12 mouse cellular contexts compared by ENCODE assay signal in the genomic region with DNA sequence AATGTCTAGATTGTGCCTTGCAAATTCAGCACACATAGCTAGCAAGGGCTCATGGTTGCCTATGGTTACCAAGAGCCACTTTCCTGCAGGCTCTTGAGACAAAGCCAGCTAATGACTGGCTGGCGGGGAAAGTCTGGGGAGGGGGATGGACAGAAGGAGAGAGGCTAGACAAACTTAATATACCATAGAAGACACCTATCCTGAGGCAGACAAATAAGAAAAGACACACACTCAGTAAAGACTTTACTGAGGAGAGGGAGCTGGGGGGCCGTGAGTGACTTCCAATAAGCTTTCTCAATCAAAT.
DNase-seq lines count a peak whose midpoint lies in the region; ATAC-seq and TF ChIP-seq lines count a peak whose summit lies in the region.
"Had no signal": no experiment of that assay in that cellular context is flagged by ENCODE, and none has a peak within 500 bp of the region (broad histone marks: within the 10 kb centered on the region; RNA-seq: fewer than 3 reads in every experiment).

No protein-coding gene starts in this region.

- H3K27ac ChIP-seq in heart, adult 2 months: no peak overlapping the region
- H3K27ac ChIP-seq in forebrain, embryonic 12.5 days: peak overlapping the region; percentile 91
- H3K27ac ChIP-seq in hindbrain, postnatal 0 days: peak overlapping the region; percentile 75
- peak overlapping the region; percentile 80; the same call in 1 of the 2 replicates for H3K27ac ChIP-seq in neural tube, embryonic 14.5 days (ENCODE audit: low read depth, low read length)
- H3K27ac ChIP-seq in gastrocnemius, adult 2 months: no peak overlapping the region
- H3K27ac ChIP-seq: embryonic facial prominence, embryonic 13.5 days had no signal

- H3K4me3 ChIP-seq in heart, adult 2 months: no peak overlapping the region
- H3K4me3 ChIP-seq in forebrain, embryonic 12.5 days (replicated peaks): no peak overlapping the region
- H3K4me3 ChIP-seq in hindbrain, postnatal 0 days (ENCODE audit: low read length): no peak overlapping the region
- H3K4me3 ChIP-seq in neural tube, embryonic 14.5 days (ENCODE audit: low read depth, low read length): no peak overlapping the region
- no peak overlapping the region for H3K4me3 ChIP-seq in gastrocnemius, adult 2 months
- H3K4me3 ChIP-seq: embryonic facial prominence, embryonic 13.5 days had no signal

- H3K36me3 ChIP-seq in heart, adult 2 months (ENCODE audit: control insufficient read depth, insufficient read depth, low read length): no peaks in the 10 kb centered on the region
- no peaks in the 10 kb centered on the region for H3K36me3 ChIP-seq in forebrain, embryonic 12.5 days (replicated peaks)
- no peaks in the 10 kb centered on the region for H3K36me3 ChIP-seq in hindbrain, postnatal 0 days (ENCODE audit: insufficient read depth, low read length)
- H3K36me3 ChIP-seq in neural tube, embryonic 14.5 days (ENCODE audit: control insufficient read depth, insufficient read depth, low read length): no peaks in the 10 kb centered on the region
- H3K36me3 ChIP-seq: embryonic facial prominence, embryonic 13.5 days; G1E had no signal

- H3K4me1 ChIP-seq in heart, adult 2 months (ENCODE audit: control insufficient read depth, insufficient read depth, low read length): no peaks in the 10 kb centered on the region
- peaks cover 21% of the 10 kb centered on the region for H3K4me1 ChIP-seq in forebrain, embryonic 12.5 days
- peaks cover 8% of the 10 kb centered on the region for H3K4me1 ChIP-seq in hindbrain, postnatal 0 days (ENCODE audit: insufficient read depth, low read length)
- peaks cover 8% of the 10 kb centered on the region for H3K4me1 ChIP-seq in neural tube, embryonic 14.5 days (ENCODE audit: control insufficient read depth, insufficient read depth, low read length)

- intact Hi-C loops in heart, adult 2 months (cut with DNase I): no loop called here
- intact Hi-C loops in gastrocnemius, adult 2 months (cut with DNase I): no loop called here

- 96% methylated on average over 2 of the region's 2 CpGs for WGBS in heart, adult 2 months
- WGBS in forebrain, embryonic 12.5 days: 9% methylated on average over 2 of the region's 2 CpGs
- WGBS in hindbrain, postnatal 0 days: 18% methylated on average over 2 of the region's 2 CpGs
- 18% methylated on average over 2 of the region's 2 CpGs for WGBS in neural tube, embryonic 14.5 days

- peak overlapping the region; percentile 25 for H3K4me2 ChIP-seq in forebrain, embryonic 12.5 days
- no peak overlapping the region for H3K4me2 ChIP-seq in hindbrain, postnatal 0 days (ENCODE audit: low read depth, low read length)
- H3K4me2 ChIP-seq in neural tube, embryonic 14.5 days (ENCODE audit: low read depth, low read length): no peak overlapping the region
- H3K4me2 ChIP-seq: embryonic facial prominence, embryonic 13.5 days had no signal

- peak; percentile 66 for DNase-seq in heart, adult 11 months
- DNase-seq in heart, adult 2 months: no peak
- peak; percentile 81 for DNase-seq in hindbrain, postnatal 0 days (ENCODE audit: low spot score)
- DNase-seq in cerebellum, adult 9-10 months: no peak
- DNase-seq in gastrocnemius, adult 2 months: no peak
- DNase-seq: heart, postnatal 10 days; kidney, adult 9 months had no signal

- ATAC-seq in forebrain, embryonic 12.5 days (ENCODE audit: low FRiP score): peak; percentile 90
- ATAC-seq in hindbrain, postnatal 0 days: peak; percentile 89
- peak; percentile 87 for ATAC-seq in neural tube, embryonic 14.5 days (ENCODE audit: low read depth)
- ATAC-seq in inflammation-experienced regulatory T-cells, adult 6 months: no peak

- H3K9ac ChIP-seq in heart, adult 2 months (ENCODE audit: low read depth, low read length): no peak overlapping the region
- no peak overlapping the region for H3K9ac ChIP-seq in forebrain, embryonic 12.5 days
- H3K9ac ChIP-seq in hindbrain, postnatal 0 days (replicated peaks; ENCODE audit: low read length): no peak overlapping the region
- no peak overlapping the region for H3K9ac ChIP-seq in neural tube, embryonic 14.5 days (replicated peaks; ENCODE audit: low read depth, low read length)
- H3K9ac ChIP-seq: embryonic facial prominence, embryonic 13.5 days had no signal

- no peaks in the 10 kb centered on the region for H3K27me3 ChIP-seq in heart, adult 2 months (ENCODE audit: control insufficient read depth, insufficient read depth, low read length)
- no peaks in the 10 kb centered on the region for H3K27me3 ChIP-seq in forebrain, embryonic 12.5 days
- no peaks in the 10 kb centered on the region for H3K27me3 ChIP-seq in hindbrain, postnatal 0 days (ENCODE audit: insufficient read depth, low read length)
- no peaks in the 10 kb centered on the region for H3K27me3 ChIP-seq in neural tube, embryonic 14.5 days (ENCODE audit: control insufficient read depth, insufficient read depth, low read length)
- H3K27me3 ChIP-seq: embryonic facial prominence, embryonic 13.5 days had no signal

- no peak for TF ChIP-seq EP300 in heart, adult 2 months (IDR thresholded peaks at IDR 0.05; ENCODE audit: insufficient read depth, low read depth, low read length)

- no peak for TF ChIP-seq CTCF in heart, adult 2 months (IDR thresholded peaks at IDR 0.05)
- no peak for TF ChIP-seq CTCF in hindbrain, postnatal 0 days (IDR thresholded peaks at IDR 0.05; ENCODE audit: low read depth)
- TF ChIP-seq CTCF in gastrocnemius, adult 2 months (IDR thresholded peaks at IDR 0.05): no peak

- H3K79me2 ChIP-seq in heart, adult 2 months (replicated peaks; ENCODE audit: control insufficient read depth, insufficient read depth, low read length): no peaks in the 10 kb centered on the region

- no peak for TF ChIP-seq POLR2A in heart, adult 2 months (IDR thresholded peaks at IDR 0.05; ENCODE audit: insufficient read depth, low read depth, low read length)

- H3K9me3 ChIP-seq in forebrain, embryonic 12.5 days: no peaks in the 10 kb centered on the region
- H3K9me3 ChIP-seq in hindbrain, postnatal 0 days (ENCODE audit: low read length): no peaks in the 10 kb centered on the region
- no peaks in the 10 kb centered on the region for H3K9me3 ChIP-seq in neural tube, embryonic 14.5 days (ENCODE audit: control insufficient read depth, low read length)
- H3K9me3 ChIP-seq: embryonic facial prominence, embryonic 13.5 days; G1E had no signal

Comparison
In these comparisons a context has a peak if more than half of its experiments do, and no peak if none do; other contexts are left out.
1. DNase-seq: peak in heart, adult 11 months (single experiment) and hindbrain, postnatal 0 days (single experiment); none in heart, adult 2 months (0 of 2), cerebellum, adult 9-10 months (single experiment) and gastrocnemius, adult 2 months (single experiment).
2. H3K27ac ChIP-seq: peak in forebrain, embryonic 12.5 days (single experiment), hindbrain, postnatal 0 days (single experiment) and neural tube, embryonic 14.5 days (single experiment); none in heart, adult 2 months (single experiment) and gastrocnemius, adult 2 months (single experiment).